1 mouse cellular context compared by ENCODE assay signal in the genomic region with DNA sequence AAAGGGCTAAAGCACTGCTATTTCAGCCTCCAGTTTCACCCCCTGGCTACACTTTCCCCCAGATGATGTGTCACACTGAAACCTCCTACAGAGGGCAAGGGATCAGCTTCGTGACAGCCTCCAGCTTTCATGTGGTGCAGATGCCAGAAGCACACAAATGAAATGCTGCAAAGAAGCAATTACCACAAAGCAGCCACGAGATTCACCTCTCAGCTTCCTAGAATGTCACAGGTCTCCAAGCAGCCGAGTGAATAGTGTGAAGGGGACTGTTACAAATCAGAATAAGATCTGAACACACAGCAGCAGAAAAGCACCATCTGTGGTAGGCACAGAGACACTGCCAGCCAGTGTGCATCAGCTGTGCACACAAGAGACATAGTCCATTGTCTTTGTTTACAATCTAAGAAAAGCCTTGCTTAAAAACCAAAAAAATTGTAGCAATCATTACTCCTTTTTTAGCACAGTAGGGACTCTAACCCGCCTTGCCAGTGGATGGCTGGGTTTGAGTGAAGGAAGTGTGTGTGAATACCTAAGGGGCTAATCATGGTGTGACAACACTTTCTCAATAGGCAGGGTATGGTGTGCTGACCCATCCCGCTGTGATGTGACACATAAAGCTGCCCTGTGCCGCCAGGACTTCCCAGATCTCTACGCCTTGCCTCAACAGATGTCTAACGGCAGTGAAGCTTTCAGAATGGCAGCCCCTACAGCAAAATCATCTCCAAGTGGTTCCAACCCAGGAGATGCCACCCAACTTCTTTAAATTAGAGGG.
TF ChIP-seq lines count a peak whose summit lies in the region.

No protein-coding gene starts in this region.

TF ChIP-seq in CH12.LX, 34 proteins besides CTCF, POLR2A, EP300 and RAD21 (continued from another document):
- TF ChIP-seq MAFK (IDR thresholded peaks at IDR 0.05; ENCODE audit: insufficient replicate concordance, low read length) (0 out of 2 replicates have a peak, but pooled peaks have one; percentile 7), IRF4 (IDR thresholded peaks at IDR 0.05; ENCODE audit: low read depth, low read length) (peak; percentile 59; the same call in 1 of the 2 replicates), BHLHE40 (IDR thresholded peaks at IDR 0.05; ENCODE audit: low read depth, low read length) (peak; percentile 55), SIN3A (IDR thresholded peaks at IDR 0.05; ENCODE audit: low read length) (peak; percentile 56; the same call in 1 of the 2 replicates), MXI1 (IDR thresholded peaks at IDR 0.05; ENCODE audit: low read depth, low read length) (peak; percentile 73), NELFE (IDR thresholded peaks at IDR 0.05; ENCODE audit: low read depth, low read length) (no peak), MEF2A (IDR thresholded peaks at IDR 0.05; ENCODE audit: borderline replicate concordance, low read depth, low read length) (0 out of 2 replicates have a peak, but pooled peaks have one; percentile 24), JUN (IDR thresholded peaks at IDR 0.05; ENCODE audit: insufficient read depth, low read depth, low read length) (no peak)
